Mouse (Mus musculus) megakaryocyte, embryonic 14.5 days (primary cell): ENCODE results near the gene Nxn. TPM values are rescaled to one million over a fixed set of nuclear protein-coding genes. Genes with fewer than 3 reads are reported as not detected.
A peak's percentile ranks its signal among the peaks of the same experiment; 100 is the strongest.

Experiments
- H3K27me3 ChIP-seq: replicated peaks from 2 replicates; pipeline ENCODE3; 2012; ENCODE audit warnings: inconsistent platforms
- H3K36me3 ChIP-seq: replicated peaks from 2 replicates; pipeline ENCODE3; 2012; ENCODE audit warnings: low read length, inconsistent platforms, mixed read lengths
- H3K4me1 ChIP-seq: 2 replicates; pipeline ENCODE4 v1.6.1; 2012; ENCODE audit warnings: inconsistent platforms
- H3K4me3 ChIP-seq: replicated peaks from 2 replicates; pipeline ENCODE3; 2012; ENCODE audit warnings: moderate library complexity, mild to moderate bottlenecking, inconsistent platforms
- H3K9me3 ChIP-seq: 2 replicates; pipeline ENCODE4 v1.6.1; 2012; ENCODE audit warnings: inconsistent platforms
- FLI1 ChIP-seq: IDR thresholded peaks from 2 replicates; pipeline ENCODE4 v1.6.1; 2012; ENCODE audit warnings: low read length, inconsistent platforms, mixed read lengths
- GATA1 ChIP-seq: IDR thresholded peaks from 3 replicates; pipeline ENCODE4 v1.6.1; 2012; ENCODE audit warnings: mixed read lengths, low read length, inconsistent platforms, borderline replicate concordance
- polyA plus RNA-seq: library from polyadenylated mRNA; stranded (reverse); fragments of >175 nt; gene quantifications from 2 replicates; pipeline ENCODE4 v1.2.3, GENCODE M21; 2012; ENCODE audit warnings: low replicate concordance; ENCODE audit not compliant: insufficient read depth

Gene Nxn
- polyA plus RNA-seq, 1 experiment, result 4.1 TPM

GRCm38 (mm10) chr11:76401398-76401797, 2.5 kb upstream of the Nxn start:
- no peaks in the 10 kb centered on the region for H3K9me3 ChIP-seq
- H3K4me3 ChIP-seq, result no peak overlapping the region
- TF ChIP-seq FLI1 (no peak), GATA1 (no peak)
- no peaks in the 10 kb centered on the region for H3K36me3 ChIP-seq
- H3K27me3 ChIP-seq, result peaks cover 8% of the 10 kb centered on the region
- peaks cover 30% of the 10 kb centered on the region for H3K4me1 ChIP-seq

GRCm38 (mm10) chr11:76399587-76400330, 819 bp upstream of the Nxn start:
- TF ChIP-seq GATA1 (no peak), FLI1 (no peak)
- Histone ChIP-seq H3K9me3 (no peaks in the 10 kb centered on the region), H3K4me3 (peak overlapping the region; percentile 98), H3K4me1 (peaks cover 32% of the 10 kb centered on the region), H3K36me3 (no peaks in the 10 kb centered on the region), H3K27me3 (peaks cover 8% of the 10 kb centered on the region)

- Histone ChIP-seq H3K9me3 (no peaks in the 10 kb centered on the region), H3K27me3 (peaks cover 8% of the 10 kb centered on the region), H3K4me1 (peaks cover 38% of the 10 kb centered on the region), H3K4me3 (peak overlapping the region; percentile 98), H3K36me3 (no peaks in the 10 kb centered on the region)
- TF ChIP-seq FLI1 (no peak), GATA1 (no peak)
Observed at GRCm38 (mm10) chr11:76398312-76398797, 585 bp downstream of the Nxn start.

GRCm38 (mm10) chr11:76397650-76398311, 1.2 kb downstream of the Nxn start:
- peaks cover 10% of the 10 kb centered on the region for H3K27me3 ChIP-seq
- no peaks in the 10 kb centered on the region for H3K9me3 ChIP-seq
- no peaks in the 10 kb centered on the region for H3K36me3 ChIP-seq
- TF ChIP-seq FLI1 (no peak), GATA1 (no peak)
- peak overlapping the region; percentile 98 for H3K4me3 ChIP-seq
- H3K4me1 ChIP-seq, result peaks cover 43% of the 10 kb centered on the region

- Histone ChIP-seq H3K4me3 (no peak overlapping the region), H3K9me3 (0 out of 2 replicates have a peak, but pooled peaks cover 3% of the 10 kb centered on the region), H3K27me3 (peaks cover 4% of the 10 kb centered on the region), H3K36me3 (peaks cover 4% of the 10 kb centered on the region), H3K4me1 (peaks cover 21% of the 10 kb centered on the region)
- TF ChIP-seq GATA1, result no peak
- TF ChIP-seq FLI1, result no peak
Observed at GRCm38 (mm10) chr11:76392996-76393395, 5.9 kb downstream of the Nxn start.

- Histone ChIP-seq H3K4me3 (no peak overlapping the region), H3K27me3 (peaks cover 4% of the 10 kb centered on the region), H3K4me1 (peaks cover 16% of the 10 kb centered on the region), H3K9me3 (0 out of 2 replicates have a peak, but pooled peaks cover 3% of the 10 kb centered on the region), H3K36me3 (peaks cover 4% of the 10 kb centered on the region)
- TF ChIP-seq FLI1, result no peak
- TF ChIP-seq GATA1, result no peak
Observed at GRCm38 (mm10) chr11:76392532-76392931, 6.4 kb downstream of the Nxn start.

GRCm38 (mm10) chr11:76388711-76389110, 10.2 kb downstream of the Nxn start:
- peaks cover 4% of the 10 kb centered on the region for H3K36me3 ChIP-seq
- peaks cover 4% of the 10 kb centered on the region for H3K27me3 ChIP-seq
- 0 out of 2 replicates have a peak, but pooled peaks cover 3% of the 10 kb centered on the region for H3K9me3 ChIP-seq
- TF ChIP-seq FLI1, result no peak
- no peak for TF ChIP-seq GATA1
- no peak overlapping the region for H3K4me3 ChIP-seq
- H3K4me1 ChIP-seq, result peaks cover 5% of the 10 kb centered on the region

- peaks cover 4% of the 10 kb centered on the region for H3K36me3 ChIP-seq
- 0 out of 2 replicates have a peak, but pooled peaks cover 3% of the 10 kb centered on the region for H3K9me3 ChIP-seq
- no peaks in the 10 kb centered on the region for H3K4me1 ChIP-seq
- TF ChIP-seq GATA1, result no peak
- TF ChIP-seq FLI1, result no peak
- no peak overlapping the region for H3K4me3 ChIP-seq
- no peaks in the 10 kb centered on the region for H3K27me3 ChIP-seq
Observed at GRCm38 (mm10) chr11:76387097-76387496, 11.8 kb downstream of the Nxn start.

- TF ChIP-seq GATA1 (no peak), FLI1 (no peak)
- Histone ChIP-seq H3K36me3 (no peaks in the 10 kb centered on the region), H3K4me1 (no peaks in the 10 kb centered on the region), H3K27me3 (no peaks in the 10 kb centered on the region), H3K9me3 (no peaks in the 10 kb centered on the region), H3K4me3 (no peak overlapping the region)
Observed at GRCm38 (mm10) chr11:76385746-76386145, 13.2 kb downstream of the Nxn start.

GRCm38 (mm10) chr11:76385017-76385416, 13.9 kb downstream of the Nxn start:
- TF ChIP-seq GATA1 (no peak), FLI1 (no peak)
- H3K4me3 ChIP-seq, result no peak overlapping the region
- peaks cover 2% of the 10 kb centered on the region for H3K4me1 ChIP-seq
- H3K9me3 ChIP-seq, result no peaks in the 10 kb centered on the region
- no peaks in the 10 kb centered on the region for H3K27me3 ChIP-seq
- H3K36me3 ChIP-seq, result no peaks in the 10 kb centered on the region
